Mouse (Mus musculus) left cerebral cortex, adult 18-20 months (tissue): ENCODE results near the gene Olfr294. TPM values are rescaled to one million over a fixed set of nuclear protein-coding genes. Genes with fewer than 3 reads are reported as not detected.

Experiments
- DNase-seq, 2 experiments: peaks; one replicate each; pipeline ENCODE4 v3.0.0; 2021 to 2022; ENCODE audit warnings: low spot score in 2 of 2, mixed read lengths in 1 of 2
- long read RNA-seq, 2 experiments: library from polyadenylated mRNA; stranded (forward); transcript quantifications; one replicate each; pipeline ENCODE4 v2.0.0; 2021
- total RNA-seq, 2 experiments: library from RNA; stranded (reverse); gene quantifications; 2 replicates each; pipeline ENCODE4 v1.2.3; 2021

The Olfr294 gene
- not detected for total RNA-seq
- long read RNA-seq, experiment 1, result 0 reads
- long read RNA-seq, experiment 2, result 0 reads

DNA sequence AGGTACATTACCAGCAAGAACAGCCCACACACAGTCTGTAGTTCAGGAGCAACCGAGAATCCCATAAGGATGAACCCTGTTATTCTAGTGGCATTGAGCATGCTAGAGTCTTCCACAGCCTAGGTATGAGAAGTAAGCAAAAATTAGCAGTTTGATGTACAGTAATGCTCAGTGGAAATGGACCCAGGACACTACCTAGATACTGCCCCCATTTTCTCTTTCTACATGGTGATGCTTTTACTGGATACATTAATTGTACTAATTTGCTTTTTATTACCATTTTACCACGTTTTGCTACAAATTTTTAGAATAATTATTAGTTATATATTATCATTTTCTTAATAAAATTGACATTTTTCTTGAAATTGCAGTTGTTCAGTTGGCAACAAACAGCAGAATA is at the start of gene Olfr294:
Gene Olfr294, minus strand, starts transcription at position 101 of the 400 bp plus-strand sequence.
- no peak for DNase-seq

DNA sequence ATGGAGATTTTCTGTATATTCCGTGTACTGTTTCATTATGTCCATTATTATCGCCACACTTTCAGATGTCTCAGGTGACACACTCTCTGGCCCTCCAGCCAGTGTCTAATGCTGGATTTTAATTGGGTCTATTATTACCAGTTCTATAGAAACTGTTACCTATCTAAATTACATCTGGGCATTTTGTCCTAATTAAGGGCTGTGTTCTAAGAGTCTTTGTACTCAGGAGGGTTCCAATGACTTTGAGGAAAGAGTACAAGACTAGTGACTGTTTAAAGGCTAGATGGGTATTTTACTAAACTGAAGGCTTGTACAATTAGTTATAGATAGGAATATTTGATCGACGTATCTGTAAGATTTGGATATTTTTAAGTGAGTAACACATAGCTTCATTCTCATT is 32.3 kb upstream of the Olfr294 start, which contains the start of gene Olfr293:
Gene Olfr293, plus strand, starts transcription at position 301 of the 400 bp plus-strand sequence.
- DNase-seq, result no peak

DNA sequence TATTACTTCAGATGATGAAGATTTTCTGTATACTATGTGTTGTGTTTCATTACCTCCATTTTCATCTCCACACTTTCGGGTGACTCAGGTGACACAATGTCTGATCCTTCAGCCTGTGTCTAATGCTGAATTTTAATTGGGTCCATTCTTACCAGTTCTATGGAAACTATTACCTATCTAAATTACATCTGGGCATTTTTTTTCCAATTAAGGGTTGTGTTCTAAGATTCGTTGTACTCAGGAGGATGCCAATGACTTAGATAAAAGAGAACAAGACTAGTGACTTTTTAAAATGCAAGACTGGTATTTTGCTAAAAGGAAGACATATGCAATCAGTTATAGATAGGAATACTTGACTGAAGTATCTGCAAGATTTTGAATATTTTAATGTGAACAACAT is 32.9 kb downstream of the Olfr294 start, which contains the start of gene Olfr295:
Gene Olfr295, plus strand, starts transcription at position 301 of the 400 bp plus-strand sequence.
- DNase-seq, result no peak

Other genes with a start within 250 kb of the Olfr294 start
- not detected for gene Olfr305, start 249.7 kb downstream of the Olfr294 start, total RNA-seq
- not detected for gene Olfr304, start 230.0 kb downstream of the Olfr294 start, total RNA-seq
- not detected for gene Olfr303, start 218.9 kb downstream of the Olfr294 start, total RNA-seq
- gene Olfr301, start 212.8 kb downstream of the Olfr294 start, total RNA-seq, result not detected
- not detected for gene Olfr299, start 156.7 kb downstream of the Olfr294 start, total RNA-seq
- not detected for gene Olfr298, start 124.2 kb downstream of the Olfr294 start, total RNA-seq
- gene Olfr297, start 96.7 kb downstream of the Olfr294 start, total RNA-seq, result not detected
- gene Olfr295, start 32.8 kb downstream of the Olfr294 start, total RNA-seq, result not detected
- not detected for gene Olfr293, start 32.4 kb upstream of the Olfr294 start, total RNA-seq
- not detected for gene Olfr292, start 71.7 kb upstream of the Olfr294 start, total RNA-seq
- 1 to 10 TPM; 5.9 to 6.1 TPM for gene Folh1, start 159.3 kb upstream of the Olfr294 start, total RNA-seq
- not detected for gene Vmn2r77, start 178.4 kb upstream of the Olfr294 start, total RNA-seq